Mouse (Mus musculus) myocyte (in vitro differentiated cells): Measurements from ENCODE around the gene Srrm4. TPM values are rescaled to one million over a fixed set of nuclear protein-coding genes. Genes with fewer than 3 reads are reported as not detected.

ENCODE experiments used
- H3K27me3 ChIP-seq: one replicate; pipeline ENCODE4 v1.6.1; 2011; ENCODE audit not compliant: control insufficient read depth, insufficient read depth, insufficient read length
- H3K36me3 ChIP-seq: one replicate; pipeline ENCODE4 v1.6.1; 2011; ENCODE audit not compliant: control insufficient read depth, insufficient read depth
- H3K4me2 ChIP-seq: one replicate; pipeline ENCODE4 v1.6.1; 2011; ENCODE audit warnings: low read depth, control low read depth
- H3K4me3 ChIP-seq: one replicate; pipeline ENCODE4 v1.5.1; 2011; ENCODE audit warnings: mild to moderate bottlenecking, control low read depth, moderate library complexity
- H3K79me2 ChIP-seq: one replicate; pipeline ENCODE4 v1.6.1; 2011; ENCODE audit not compliant: control insufficient read depth, insufficient read depth
- H3ac ChIP-seq: one replicate; pipeline ENCODE4 v1.6.1; 2011; ENCODE audit not compliant: control insufficient read depth, insufficient read length
- CEBPB ChIP-seq: IDR thresholded peaks from 2 replicates; pipeline ENCODE4 v1.6.1; 2011; ENCODE audit warnings: mild to moderate bottlenecking, moderate library complexity; ENCODE audit not compliant: poor library complexity, insufficient read depth, severe bottlenecking
- E2F4 ChIP-seq: IDR thresholded peaks from one replicate; pipeline ENCODE4 v1.6.1; 2011; ENCODE audit warnings: mild to moderate bottlenecking, control low read depth, moderate library complexity; ENCODE audit not compliant: insufficient read depth
- MAX ChIP-seq: IDR thresholded peaks from one replicate; pipeline ENCODE4 v1.6.1; 2011; ENCODE audit warnings: low read depth, mild to moderate bottlenecking, control low read depth
- MYOD1 ChIP-seq, 3 experiments: IDR thresholded peaks; one replicate each; pipeline ENCODE4 v1.6.1; 2011; ENCODE audit warnings: control low read depth in 2 of 3, low read depth in 2 of 3, mild to moderate bottlenecking in 2 of 3, moderate library complexity in 1 of 3; ENCODE audit not compliant: insufficient read length in 2 of 3, control insufficient read depth in 1 of 3
- MYOG ChIP-seq, 3 experiments: IDR thresholded peaks; one replicate each; pipeline ENCODE4 v1.6.1; 2011; ENCODE audit warnings: control low read depth in 2 of 3, low read depth in 2 of 3, mild to moderate bottlenecking in 2 of 3; ENCODE audit not compliant: insufficient read length in 2 of 3, control insufficient read depth in 1 of 3, insufficient read depth in 1 of 3
- POLR2A ChIP-seq: IDR thresholded peaks from one replicate; pipeline ENCODE4 v1.6.1; 2011; ENCODE audit warnings: low read depth, mild to moderate bottlenecking, control low read depth, moderate library complexity; ENCODE audit not compliant: insufficient read length
- POLR2AphosphoS2 ChIP-seq: IDR thresholded peaks from one replicate; pipeline ENCODE4 v1.6.1; 2011; ENCODE audit warnings: low read depth, control low read depth; ENCODE audit not compliant: insufficient read length
- REST ChIP-seq: IDR thresholded peaks from one replicate; pipeline ENCODE4 v1.6.1; 2011; ENCODE audit warnings: mild to moderate bottlenecking, control low read depth, moderate library complexity; ENCODE audit not compliant: insufficient read depth, insufficient read length
- SRF ChIP-seq: IDR thresholded peaks from one replicate; pipeline ENCODE4 v1.6.1; 2011; ENCODE audit warnings: low read depth; ENCODE audit not compliant: control insufficient read depth, insufficient read length
- TCF12 ChIP-seq: IDR thresholded peaks from one replicate; pipeline ENCODE4 v1.6.1; 2011; ENCODE audit warnings: mild to moderate bottlenecking, control low read depth; ENCODE audit not compliant: poor library complexity, insufficient read depth, severe bottlenecking
- TCF3 ChIP-seq: IDR thresholded peaks from one replicate; pipeline ENCODE4 v1.6.1; 2011; ENCODE audit warnings: low read depth, control low read depth; ENCODE audit not compliant: insufficient read length
- USF1 ChIP-seq: IDR thresholded peaks from one replicate; pipeline ENCODE4 v1.6.1; 2011; ENCODE audit warnings: low read depth, mild to moderate bottlenecking, control low read depth, moderate library complexity
- polyA plus RNA-seq: library from polyadenylated mRNA; unstranded; fragments of >200 nt; fragmentation: generic; extraction: Trizol; gene quantifications from one replicate; pipeline ENCODE4 v1.2.1, GENCODE M21; 2012; ENCODE audit warnings: missing spikeins

Srrm4 gene
- polyA plus RNA-seq = 0.12 TPM

DNA sequence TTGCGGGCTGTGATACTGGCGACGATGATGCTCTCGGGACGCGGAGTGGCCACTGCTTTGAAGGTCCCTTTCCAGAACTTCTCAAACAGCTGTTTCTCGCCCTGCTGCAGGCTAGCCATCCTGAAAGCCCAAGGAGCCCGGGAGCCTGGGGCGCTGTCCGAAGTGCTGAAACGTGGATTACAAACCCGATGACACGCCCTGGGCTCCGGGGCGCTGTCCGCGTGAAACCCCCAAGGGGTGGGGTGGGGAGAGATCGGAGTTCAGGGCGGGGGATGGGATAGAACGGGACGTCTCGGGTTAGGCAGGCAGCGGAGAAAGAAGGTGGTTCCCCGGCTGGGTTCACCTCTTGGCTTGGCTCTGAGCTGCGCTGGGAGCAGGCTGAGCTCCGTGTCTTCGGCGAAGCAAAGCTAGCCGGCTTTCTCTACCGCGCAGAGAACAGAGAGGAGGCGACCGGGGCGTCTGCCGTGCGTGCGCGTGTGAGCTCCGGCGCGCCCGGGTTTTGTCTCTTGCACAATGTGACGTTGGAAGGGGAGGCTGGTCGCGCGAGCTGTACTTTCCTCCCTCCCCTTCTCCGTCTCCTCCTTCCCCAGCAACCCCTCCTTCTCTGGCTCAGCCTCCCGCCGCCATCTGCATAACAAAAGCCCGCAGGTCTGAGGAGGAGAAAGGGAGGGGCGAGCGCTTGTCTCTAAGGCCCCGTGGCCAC is at the start of gene Srrm4:
Gene Srrm4 (minus strand): TSS at position 472 of the 703 bp plus-strand sequence.
- no peak within 1 kb of the TSS for H3K4me3 ChIP-seq
- no peaks in the 10 kb centered on the region for H3K27me3 ChIP-seq
- H3K4me2 ChIP-seq = no peak within 1 kb of the TSS
- no peaks in the 10 kb centered on the region for H3K79me2 ChIP-seq
- TF ChIP-seq REST = peak; percentile 45
- no peak for TF ChIP-seq TCF3
- H3K36me3 ChIP-seq = no peaks in the 10 kb centered on the region
- no peak within 1 kb of the TSS for H3ac ChIP-seq

DNA sequence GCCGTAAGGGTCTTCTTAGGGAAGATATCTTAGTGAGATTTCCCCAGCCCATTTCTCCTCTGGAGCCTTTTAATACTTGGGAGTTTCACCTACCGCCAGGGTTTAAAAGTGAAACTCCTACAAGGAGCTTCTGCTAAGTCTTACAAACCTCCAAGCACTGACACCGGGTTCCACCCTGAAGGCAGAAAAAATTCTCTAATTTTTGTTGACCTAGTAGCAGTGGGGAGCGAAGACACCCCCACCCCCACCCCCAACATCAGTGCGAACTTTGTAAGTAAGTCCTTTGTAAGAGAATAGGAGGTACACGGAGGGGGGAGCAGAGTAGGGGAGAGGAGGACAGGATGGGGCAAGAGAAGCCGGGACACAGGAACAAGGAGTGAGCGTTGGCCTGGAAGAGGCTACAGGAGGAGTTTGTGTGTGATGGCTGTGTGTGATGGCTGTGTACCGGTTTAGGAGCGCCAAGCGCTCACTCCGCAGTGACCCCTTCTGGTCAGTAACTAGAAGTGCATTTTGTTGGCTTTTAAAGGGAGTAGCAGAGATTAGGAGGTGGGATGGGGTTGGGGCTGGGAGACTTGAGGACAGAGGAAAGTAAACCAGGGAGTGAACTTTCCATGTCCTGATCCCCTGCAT is 1.3 kb upstream of the Srrm4 start:
- Histone ChIP-seq H3K4me2 (no peak overlapping the region), H3K36me3 (no peaks in the 10 kb centered on the region), H3K4me3 (no peak overlapping the region), H3ac (no peak overlapping the region), H3K79me2 (no peaks in the 10 kb centered on the region), H3K27me3 (no peaks in the 10 kb centered on the region)
- TF ChIP-seq POLR2A (no peak), SRF (no peak), MYOG (IDR thresholded peaks at IDR 0.05; ENCODE audit: control insufficient read depth in 1 of 3, insufficient read depth in 1 of 3, insufficient read length in 2 of 3, low read depth in 2 of 3) (no peak), USF1 (no peak), E2F4 (no peak), MYOD1 (IDR thresholded peaks at IDR 0.05; ENCODE audit: control insufficient read depth in 1 of 3, insufficient read length in 2 of 3, low read depth in 2 of 3) (no peak), TCF12 (no peak), TCF3 (no peak), REST (no peak), POLR2AphosphoS2 (no peak), MAX (no peak), CEBPB (no peak)

DNA sequence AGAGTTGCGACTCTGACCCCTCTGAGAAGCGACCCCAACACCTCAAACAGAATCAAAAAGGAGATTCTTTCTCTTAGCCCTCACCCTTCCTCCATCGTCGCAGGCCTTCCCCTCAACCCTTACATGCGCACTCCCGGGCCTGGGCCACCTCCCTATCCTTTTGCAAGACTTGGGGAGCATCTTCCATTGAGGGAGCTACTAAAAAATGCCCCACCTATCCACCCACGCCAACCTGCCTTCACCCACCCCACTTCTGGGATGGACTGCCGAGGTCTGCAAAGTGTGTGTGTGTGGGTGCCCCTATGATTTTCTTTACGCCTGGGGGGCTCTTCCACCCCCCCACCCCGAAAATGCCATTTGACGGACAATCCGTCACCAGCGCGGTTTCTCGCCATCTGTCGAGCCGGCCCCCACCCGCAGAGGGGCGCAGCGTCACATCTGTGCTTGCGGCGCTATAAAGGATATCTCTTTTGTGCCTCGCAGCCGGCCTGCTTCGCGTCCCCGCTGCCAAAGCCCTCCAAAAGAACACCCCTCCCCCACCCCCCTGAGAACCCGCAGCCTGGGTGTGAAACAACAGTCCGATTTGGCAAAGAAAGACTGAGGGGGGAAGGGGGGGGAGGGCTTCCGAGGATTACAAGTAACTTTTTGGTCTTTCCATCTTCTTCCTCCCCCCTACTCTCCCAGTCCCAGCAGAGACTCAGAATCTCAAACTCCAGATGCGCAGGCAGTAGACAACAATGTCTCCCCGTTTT is 608 bp upstream of the Srrm4 start:
- TF ChIP-seq USF1 (no peak), CEBPB (no peak), TCF12 (no peak), MYOD1 (IDR thresholded peaks at IDR 0.05; ENCODE audit: control insufficient read depth in 1 of 3, insufficient read length in 2 of 3, low read depth in 2 of 3) (no peak), REST (no peak), POLR2AphosphoS2 (no peak), TCF3 (no peak)
- H3K4me2 ChIP-seq = no peak overlapping the region
- no peaks in the 10 kb centered on the region for H3K79me2 ChIP-seq
- no peak overlapping the region for H3K4me3 ChIP-seq
- H3K27me3 ChIP-seq = no peaks in the 10 kb centered on the region
- H3K36me3 ChIP-seq = no peaks in the 10 kb centered on the region
- no peak overlapping the region for H3ac ChIP-seq

GRCm38 (mm10) chr5:116590698-116591097 is 919 bp downstream of the Srrm4 start:
- no peak for TF ChIP-seq MYOD1 (IDR thresholded peaks at IDR 0.05; ENCODE audit: control insufficient read depth in 1 of 3, insufficient read length in 2 of 3, low read depth in 2 of 3)
- no peak for TF ChIP-seq TCF12
- no peak for TF ChIP-seq SRF
- no peak for TF ChIP-seq POLR2A
- no peak for TF ChIP-seq E2F4
- TF ChIP-seq USF1 = no peak
- no peak for TF ChIP-seq MYOG (IDR thresholded peaks at IDR 0.05; ENCODE audit: control insufficient read depth in 1 of 3, insufficient read depth in 1 of 3, insufficient read length in 2 of 3, low read depth in 2 of 3)
- TF ChIP-seq POLR2AphosphoS2 = no peak
- H3K36me3 ChIP-seq = no peaks in the 10 kb centered on the region
- no peaks in the 10 kb centered on the region for H3K27me3 ChIP-seq
- H3ac ChIP-seq = no peak overlapping the region
- H3K4me2 ChIP-seq = no peak overlapping the region
- no peaks in the 10 kb centered on the region for H3K79me2 ChIP-seq
- no peak overlapping the region for H3K4me3 ChIP-seq

- Histone ChIP-seq H3K4me2 (no peak overlapping the region), H3K79me2 (no peaks in the 10 kb centered on the region), H3K36me3 (no peaks in the 10 kb centered on the region), H3ac (no peak overlapping the region), H3K4me3 (no peak overlapping the region), H3K27me3 (no peaks in the 10 kb centered on the region)
- TF ChIP-seq TCF3 (no peak), SRF (no peak), USF1 (no peak), E2F4 (no peak), MAX (no peak), CEBPB (no peak), MYOG (IDR thresholded peaks at IDR 0.05; ENCODE audit: control insufficient read depth in 1 of 3, insufficient read depth in 1 of 3, insufficient read length in 2 of 3, low read depth in 2 of 3) (no peak), TCF12 (no peak), MYOD1 (IDR thresholded peaks at IDR 0.05; ENCODE audit: control insufficient read depth in 1 of 3, insufficient read length in 2 of 3, low read depth in 2 of 3) (no peak)
These were observed 2.0 kb downstream of the Srrm4 start for GRCm38 (mm10) chr5:116589631-116590030.
